Mouse (Mus musculus) intestine, embryonic 16.5 days (tissue): ENCODE measurements around the gene Irf2bpl. TPM values are rescaled to one million over a fixed set of nuclear protein-coding genes. Genes with fewer than 3 reads are reported as not detected.
A peak's percentile ranks its signal among the peaks of the same experiment; 100 is the strongest.

ENCODE experiments used
- ATAC-seq: fragments of 200-750 bp; cut with Nextera tagmentation; 2 replicates; pipeline ENCODE4 v1.8.0; 2017; ENCODE audit warnings: moderate TSS enrichment, moderate library complexity
- H3K27ac ChIP-seq: fragments of 300-500 bp; sonication (generic); 2 replicates; pipeline ENCODE4 v1.5.1; 2014; ENCODE audit warnings: mild to moderate bottlenecking, low read length
- H3K27me3 ChIP-seq: fragments of 300-500 bp; sonication (generic); replicated peaks from 2 replicates; pipeline ENCODE4 v1.6.1; 2014; ENCODE audit warnings: low read length, control low read depth, mixed read lengths; ENCODE audit not compliant: control insufficient read depth, insufficient read depth
- H3K36me3 ChIP-seq: fragments of 300-500 bp; sonication (generic); 2 replicates; pipeline ENCODE4 v1.6.1; 2014; ENCODE audit warnings: low read length, control low read depth; ENCODE audit not compliant: control insufficient read depth, insufficient read depth
- H3K4me1 ChIP-seq: fragments of 300-500 bp; sonication (generic); 2 replicates; pipeline ENCODE4 v1.6.1; 2014; ENCODE audit warnings: low read length, control low read depth, mixed read lengths; ENCODE audit not compliant: control insufficient read depth, insufficient read depth
- H3K4me2 ChIP-seq: fragments of 300-500 bp; sonication (generic); 2 replicates; pipeline ENCODE4 v1.6.1; 2014; ENCODE audit warnings: low read depth, low read length, control low read depth
- H3K4me3 ChIP-seq: fragments of 300-500 bp; sonication (generic); 2 replicates; pipeline ENCODE4 v1.5.1; 2014; ENCODE audit warnings: mild to moderate bottlenecking, low read length
- H3K9ac ChIP-seq: fragments of 300-500 bp; sonication (generic); 2 replicates; pipeline ENCODE4 v1.6.1; 2014; ENCODE audit warnings: low read depth, low read length
- H3K9me3 ChIP-seq: fragments of 300-500 bp; sonication (generic); 2 replicates; pipeline ENCODE4 v1.6.1; 2016; ENCODE audit warnings: low read length, control low read depth; ENCODE audit not compliant: control insufficient read depth
- whole genome bisulfite sequencing: fragments of 180-500 bp; shearing (Covaris S2); extraction: QIAGEN DNeasy Blood & Tissue Kit; methylation state at CpG from one replicate; pipeline ENCODE4 v1.1.7; 2014; 5-methylcytosine and 5-hydroxymethylcytosine counted together
- polyA plus RNA-seq: library from polyadenylated mRNA; unstranded; fragments of >200 nt; fragmentation: Nextera tagmentation; extraction: Ambion mirVana; gene quantifications from 2 replicates; pipeline ENCODE4 v1.2.1, GENCODE M21; 2015

Gene Irf2bpl
- polyA plus RNA-seq, 1 experiment from 2014 or later = 8.2 TPM

- Histone ChIP-seq H3K9ac (no peak overlapping the region), H3K4me3 (no peak overlapping the region), H3K36me3 (no peaks in the 10 kb centered on the region), H3K27ac (no peak overlapping the region), H3K4me1 (peaks cover 25% of the 10 kb centered on the region), H3K4me2 (no peak overlapping the region), H3K9me3 (no peaks in the 10 kb centered on the region), H3K27me3 (no peaks in the 10 kb centered on the region)
- no peak for ATAC-seq
- 68% methylated on average over 7 of the region's 7 CpGs for WGBS
Measured at GRCm38 (mm10) chr12:86915617-86916016, 31.0 kb upstream of the Irf2bpl start.

- no peak overlapping the region for H3K4me2 ChIP-seq
- ATAC-seq = no peak
- peaks cover 25% of the 10 kb centered on the region for H3K4me1 ChIP-seq
- H3K9me3 ChIP-seq = no peaks in the 10 kb centered on the region
- no peaks in the 10 kb centered on the region for H3K36me3 ChIP-seq
- no peaks in the 10 kb centered on the region for H3K27me3 ChIP-seq
- peak overlapping the region; percentile 13; the same call in 1 of the 2 replicates for H3K27ac ChIP-seq
- H3K9ac ChIP-seq = 0 out of 2 replicates have a peak overlapping the region, but pooled peaks have one; percentile 20
- 52% methylated on average over 6 of the region's 6 CpGs for WGBS
- H3K4me3 ChIP-seq = no peak overlapping the region
Measured at GRCm38 (mm10) chr12:86914756-86915155, 30.2 kb upstream of the Irf2bpl start.

- Histone ChIP-seq H3K4me3 (no peak overlapping the region), H3K9me3 (no peaks in the 10 kb centered on the region), H3K4me2 (no peak overlapping the region), H3K4me1 (peaks cover 25% of the 10 kb centered on the region), H3K27ac (peak overlapping the region; percentile 13; the same call in 1 of the 2 replicates), H3K27me3 (no peaks in the 10 kb centered on the region), H3K36me3 (no peaks in the 10 kb centered on the region), H3K9ac (0 out of 2 replicates have a peak overlapping the region, but pooled peaks have one; percentile 20)
- 58% methylated on average over 2 of the region's 2 CpGs for WGBS
- no peak for ATAC-seq
Measured at GRCm38 (mm10) chr12:86914351-86914750, 29.8 kb upstream of the Irf2bpl start.

- H3K4me1 ChIP-seq = peaks cover 16% of the 10 kb centered on the region
- no peaks in the 10 kb centered on the region for H3K9me3 ChIP-seq
- H3K9ac ChIP-seq = no peak overlapping the region
- peak; percentile 16 for ATAC-seq
- H3K27me3 ChIP-seq = no peaks in the 10 kb centered on the region
- 7% methylated on average over 22 of the region's 22 CpGs for WGBS
- H3K36me3 ChIP-seq = no peaks in the 10 kb centered on the region
- H3K4me3 ChIP-seq = no peak overlapping the region; the same call in 1 of the 2 replicates
- H3K4me2 ChIP-seq = no peak overlapping the region; the same call in 1 of the 2 replicates
- peak overlapping the region; percentile 14; the same call in 1 of the 2 replicates for H3K27ac ChIP-seq
Measured at GRCm38 (mm10) chr12:86912335-86913093, 27.9 kb upstream of the Irf2bpl start.

- Histone ChIP-seq H3K27ac (peak overlapping the region; percentile 14), H3K4me1 (peaks cover 16% of the 10 kb centered on the region), H3K9ac (no peak overlapping the region), H3K27me3 (no peaks in the 10 kb centered on the region), H3K4me3 (no peak overlapping the region), H3K4me2 (no peak overlapping the region), H3K9me3 (no peaks in the 10 kb centered on the region), H3K36me3 (no peaks in the 10 kb centered on the region)
- ATAC-seq = peak; percentile 61
- 45% methylated on average over 10 of the region's 10 CpGs for WGBS
Measured at GRCm38 (mm10) chr12:86911482-86911931, 26.9 kb upstream of the Irf2bpl start.

DNA sequence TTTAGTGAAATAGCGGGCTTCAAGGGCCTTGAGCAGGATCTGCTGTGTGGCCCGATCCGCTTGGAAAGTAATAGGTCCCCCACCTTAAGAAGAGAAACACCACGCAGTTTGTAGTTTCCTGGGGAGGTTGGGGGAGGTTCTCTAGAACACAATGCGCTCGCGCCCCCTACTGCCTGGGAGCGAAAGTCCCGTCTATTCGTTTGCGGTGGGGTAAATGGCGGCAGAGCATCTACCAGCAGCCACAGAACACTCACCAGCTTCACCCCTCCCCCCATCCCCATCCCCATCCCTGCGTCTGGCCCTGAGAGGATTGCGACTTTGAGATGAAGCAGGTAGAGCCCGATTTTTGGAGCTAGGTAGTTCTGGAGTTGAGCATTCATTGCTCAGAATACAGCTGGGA lies 21.8 kb upstream of the Irf2bpl start:
- Histone ChIP-seq H3K4me1 (0 out of 2 replicates have a peak, but pooled peaks cover 5% of the 10 kb centered on the region), H3K27me3 (no peaks in the 10 kb centered on the region), H3K27ac (no peak overlapping the region), H3K4me3 (no peak overlapping the region), H3K4me2 (no peak overlapping the region), H3K36me3 (no peaks in the 10 kb centered on the region), H3K9me3 (no peaks in the 10 kb centered on the region), H3K9ac (no peak overlapping the region)
- 2% methylated on average over 15 of the region's 15 CpGs for WGBS
- peak; percentile 68 for ATAC-seq

- peak; percentile 29; the same call in 1 of the 2 replicates for ATAC-seq
- Histone ChIP-seq H3K36me3 (no peaks in the 10 kb centered on the region), H3K27me3 (no peaks in the 10 kb centered on the region), H3K9ac (no peak overlapping the region), H3K9me3 (no peaks in the 10 kb centered on the region), H3K4me2 (no peak overlapping the region), H3K27ac (no peak overlapping the region), H3K4me1 (0 out of 2 replicates have a peak, but pooled peaks cover 7% of the 10 kb centered on the region), H3K4me3 (no peak overlapping the region)
- 70% methylated on average over 7 of the region's 7 CpGs for WGBS
Measured at GRCm38 (mm10) chr12:86905876-86906275, 21.3 kb upstream of the Irf2bpl start.

GRCm38 (mm10) chr12:86905203-86905602 lies 20.6 kb upstream of the Irf2bpl start:
- H3K36me3 ChIP-seq = no peaks in the 10 kb centered on the region
- H3K27me3 ChIP-seq = no peaks in the 10 kb centered on the region
- peaks cover 14% of the 10 kb centered on the region; the same call in 1 of the 2 replicates for H3K4me1 ChIP-seq
- no peak overlapping the region for H3K9ac ChIP-seq
- 10% methylated on average over 4 of the region's 4 CpGs for WGBS
- no peak overlapping the region for H3K27ac ChIP-seq
- H3K4me3 ChIP-seq = no peak overlapping the region
- H3K9me3 ChIP-seq = no peaks in the 10 kb centered on the region
- ATAC-seq = no peak
- no peak overlapping the region for H3K4me2 ChIP-seq

DNA sequence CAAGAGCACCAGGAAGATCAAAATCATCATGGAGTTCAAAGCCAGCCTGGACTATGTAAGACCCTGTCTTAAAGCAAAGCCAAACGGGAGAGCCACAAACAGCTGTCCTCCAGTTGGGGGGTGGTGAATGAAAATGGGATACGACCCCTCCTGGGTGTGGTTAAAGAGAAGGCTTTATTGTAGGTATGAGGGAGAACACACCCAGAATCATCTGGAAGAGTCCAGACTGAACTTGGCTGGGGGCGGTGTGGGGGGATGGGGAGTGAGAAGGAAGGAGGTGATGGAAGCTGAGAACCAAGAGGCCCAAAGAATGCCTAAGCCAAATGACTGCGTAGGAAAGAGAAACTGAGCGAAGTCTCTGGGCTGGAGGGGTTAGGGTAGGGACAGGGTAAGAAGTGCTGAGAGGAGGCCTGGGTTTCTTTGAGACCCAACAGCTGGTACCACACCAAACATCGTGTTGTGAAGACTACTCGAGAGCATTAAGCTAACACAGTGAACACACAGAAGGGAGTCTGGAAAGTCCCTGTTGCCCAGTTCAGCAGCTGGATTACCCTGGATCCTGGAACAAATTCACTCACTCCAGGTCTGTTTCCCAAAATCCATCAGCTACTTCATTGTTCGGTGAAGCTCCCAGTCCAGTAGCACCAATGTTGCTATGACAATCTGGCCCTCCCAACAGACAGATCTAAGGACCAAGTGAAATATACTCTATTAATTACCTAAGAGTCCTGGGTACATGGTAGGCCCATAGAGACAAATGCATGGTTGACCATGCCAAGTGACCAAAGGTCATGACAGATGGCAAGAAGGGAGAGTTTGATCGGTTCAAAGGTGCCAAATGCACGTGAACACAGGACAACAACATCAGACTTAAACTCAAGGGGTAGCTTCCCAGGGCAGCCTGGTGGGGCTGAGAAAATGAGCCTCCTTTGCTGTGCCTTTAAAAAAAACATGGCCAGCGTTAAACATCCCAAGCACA lies 19.5 kb upstream of the Irf2bpl start:
- no peak overlapping the region for H3K4me3 ChIP-seq
- H3K36me3 ChIP-seq = no peaks in the 10 kb centered on the region
- H3K4me1 ChIP-seq = peaks cover 20% of the 10 kb centered on the region
- WGBS = 76% methylated on average over 11 of the region's 11 CpGs
- H3K27ac ChIP-seq = no peak overlapping the region
- no peak overlapping the region for H3K9ac ChIP-seq
- H3K27me3 ChIP-seq = no peaks in the 10 kb centered on the region
- ATAC-seq = no peak
- H3K9me3 ChIP-seq = no peaks in the 10 kb centered on the region
- H3K4me2 ChIP-seq = no peak overlapping the region
